Mouse (Mus musculus): ENCODE results near the gene Ptger1. TPM values are rescaled to one million over a fixed set of nuclear protein-coding genes. Genes with fewer than 3 reads are reported as not detected.
A peak's percentile ranks its signal among the peaks of the same experiment; 100 is the strongest.

Ptger1 gene
- polyA plus RNA-seq, 1 experiment from 2014 or later: 0.96 TPM

DNA sequence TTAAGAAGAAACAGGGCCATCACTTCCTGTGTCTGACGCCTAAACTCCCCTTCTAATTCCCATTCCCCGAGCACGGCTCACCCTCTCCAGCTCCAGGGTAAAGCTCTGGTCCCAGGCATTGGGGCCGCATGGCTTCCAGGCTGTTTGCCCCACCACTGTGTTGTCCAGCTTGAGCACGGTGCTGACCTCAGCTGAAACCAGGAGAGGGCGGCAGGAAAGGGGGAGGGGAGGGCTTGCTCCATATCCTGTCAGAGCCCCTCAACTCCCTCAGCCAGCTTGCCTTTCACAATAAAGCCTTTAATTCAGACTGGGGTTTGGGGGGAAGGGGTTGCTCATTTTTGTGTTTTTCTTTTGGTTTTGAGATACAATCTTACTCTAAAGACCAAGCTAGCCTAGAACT, 14.6 kb downstream of the Ptger1 start:
- WGBS: 36% methylated on average over 6 of the region's 6 CpGs

DNA sequence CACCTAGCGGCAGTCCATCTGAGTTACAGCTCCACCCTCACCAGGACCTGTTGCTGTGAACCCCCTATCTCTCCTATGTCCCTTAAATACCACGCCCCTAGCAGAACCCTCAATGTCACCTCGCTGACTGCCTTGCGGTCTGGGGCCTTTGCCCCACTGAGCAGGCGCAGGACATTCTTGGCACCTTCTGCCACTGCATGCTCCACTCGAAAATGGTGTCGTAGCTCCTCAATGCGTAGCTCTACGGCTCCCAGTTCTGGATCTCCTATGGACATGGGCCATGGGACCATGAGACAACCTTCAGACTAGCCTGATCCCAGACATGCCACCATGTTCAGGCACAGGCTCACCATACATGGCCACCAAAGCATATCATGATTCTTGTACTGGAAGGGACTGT, 18.0 kb downstream of the Ptger1 start:
- WGBS: 92% methylated on average over 9 of the region's 9 CpGs
- Histone ChIP-seq H3K9me3 (no peaks in the 10 kb centered on the region), H3K36me3 (replicated peaks) (peaks cover 69% of the 10 kb centered on the region), H3K4me1 (no peaks in the 10 kb centered on the region), H3K9ac (no peak overlapping the region), H3K4me2 (no peak overlapping the region), H3K27ac (no peak overlapping the region), H3K27me3 (no peaks in the 10 kb centered on the region), H3K4me3 (replicated peaks) (no peak overlapping the region)
- no peak for ATAC-seq (ENCODE audit: low FRiP score)

More for the DNA sequence above, 14.6 kb downstream of the Ptger1 start:
- no peaks in the 10 kb centered on the region for H3K4me1 ChIP-seq
- peak overlapping the region; percentile 31; the same call in 1 of the 2 replicates for H3K27ac ChIP-seq
- H3K4me3 ChIP-seq (replicated peaks): no peak overlapping the region
- ATAC-seq (ENCODE audit: low FRiP score): no peak
- no peaks in the 10 kb centered on the region for H3K9me3 ChIP-seq
- H3K36me3 ChIP-seq (replicated peaks): peaks cover 91% of the 10 kb centered on the region
- H3K27me3 ChIP-seq: no peaks in the 10 kb centered on the region
- no peak overlapping the region for H3K4me2 ChIP-seq
- no peak overlapping the region for H3K9ac ChIP-seq

DNA sequence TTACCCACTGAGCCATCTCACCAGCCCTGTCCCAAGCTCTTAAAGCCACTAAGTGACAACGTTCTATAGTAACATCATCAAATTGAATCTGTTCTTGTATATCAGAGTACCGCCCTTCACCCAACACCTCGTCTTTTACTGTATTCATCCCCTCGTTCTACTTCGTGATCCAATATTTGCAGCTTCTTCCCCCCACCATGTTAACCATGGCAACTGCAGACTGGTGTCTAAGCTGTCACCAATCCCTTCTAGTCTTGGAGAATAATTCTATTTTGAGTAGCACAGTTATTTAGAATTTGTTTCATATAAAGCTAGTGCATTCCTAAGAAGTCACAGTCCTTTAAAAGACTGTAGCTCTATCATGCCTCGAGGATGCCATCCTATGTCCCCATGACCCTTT, 22.8 kb downstream of the Ptger1 start:
- Histone ChIP-seq H3K4me1 (no peaks in the 10 kb centered on the region), H3K9me3 (no peaks in the 10 kb centered on the region), H3K36me3 (replicated peaks) (peaks cover 54% of the 10 kb centered on the region), H3K4me2 (no peak overlapping the region), H3K27me3 (no peaks in the 10 kb centered on the region), H3K9ac (no peak overlapping the region), H3K4me3 (replicated peaks) (no peak overlapping the region), H3K27ac (no peak overlapping the region)
- ATAC-seq (ENCODE audit: low FRiP score): no peak
- 92% methylated on average over 6 of the region's 6 CpGs for WGBS

DNA sequence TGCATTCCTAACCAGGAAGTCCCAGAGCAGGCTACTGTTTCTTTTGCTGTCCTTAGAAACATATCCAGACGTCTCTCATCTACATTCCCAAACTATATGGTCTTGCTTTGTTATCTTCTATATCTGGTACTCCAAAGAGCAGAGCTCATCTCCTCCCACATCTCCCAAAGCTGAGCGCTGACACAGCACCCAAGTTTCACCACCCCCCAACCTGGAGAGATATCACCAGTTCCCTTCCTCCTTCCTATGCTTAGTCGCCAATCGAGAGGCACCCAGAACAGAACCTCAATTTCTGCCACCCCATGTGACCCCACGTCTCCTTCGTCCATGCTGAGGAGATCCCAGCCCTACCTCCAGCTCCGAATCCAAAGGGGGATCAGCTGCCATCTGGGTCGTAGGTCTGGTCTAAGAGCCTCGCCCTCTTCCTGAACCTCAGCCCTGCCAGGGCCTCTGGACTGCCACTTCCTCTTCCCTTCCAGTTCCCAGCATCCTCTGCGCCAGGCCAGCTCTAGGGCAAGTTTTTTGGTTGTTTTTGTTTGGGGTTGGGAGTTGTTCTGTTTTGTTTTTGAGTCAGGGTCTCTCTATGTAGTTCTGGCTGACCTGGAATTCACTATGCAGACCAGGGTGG, 27.2 kb downstream of the Ptger1 start:
- ATAC-seq (ENCODE audit: low FRiP score): no peak
- Histone ChIP-seq H3K27ac (no peak overlapping the region), H3K27me3 (no peaks in the 10 kb centered on the region), H3K9me3 (no peaks in the 10 kb centered on the region), H3K4me3 (replicated peaks) (no peak overlapping the region), H3K9ac (no peak overlapping the region), H3K36me3 (replicated peaks) (peaks cover 27% of the 10 kb centered on the region), H3K4me2 (no peak overlapping the region), H3K4me1 (peaks cover 19% of the 10 kb centered on the region)
- WGBS: 87% methylated on average over 10 of the region's 10 CpGs

DNA sequence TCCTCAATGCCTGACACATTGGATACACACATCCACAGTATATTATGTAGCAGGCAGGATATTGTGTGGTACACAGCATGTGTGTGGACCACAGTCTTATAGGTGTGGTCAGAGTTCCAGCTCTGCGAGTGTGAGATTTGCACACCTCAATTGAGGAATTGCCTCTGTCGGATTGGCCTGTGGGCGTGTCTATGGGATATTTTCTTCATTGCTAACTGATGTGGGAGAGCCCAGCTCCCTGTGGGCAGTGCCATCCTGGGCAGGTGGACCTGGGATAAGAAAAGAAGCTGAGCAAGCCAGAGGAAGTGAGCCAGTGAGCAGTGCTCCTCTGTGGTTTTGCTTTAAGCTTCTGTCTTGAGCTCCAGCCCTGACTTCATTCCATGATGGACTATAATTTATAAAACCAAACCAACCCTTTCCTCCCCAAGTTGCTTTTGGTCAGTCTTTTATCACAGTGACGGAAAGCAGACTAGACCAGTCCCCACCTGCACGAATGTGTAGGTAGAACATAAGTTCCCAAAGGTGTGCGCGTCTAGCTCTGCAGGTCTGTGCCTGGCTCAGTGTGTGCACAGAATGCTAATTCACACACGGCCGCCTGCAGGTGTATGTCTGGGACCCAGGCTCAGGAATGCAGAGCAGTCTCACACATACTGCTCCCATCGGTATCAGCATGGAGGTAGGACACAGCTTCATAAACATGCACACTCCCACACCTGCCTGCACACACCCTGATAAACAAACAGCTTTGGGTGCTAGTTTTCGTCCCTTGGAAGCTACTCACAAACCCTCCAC, 28.1 kb downstream of the Ptger1 start:
- H3K4me1 ChIP-seq: peaks cover 23% of the 10 kb centered on the region
- no peak overlapping the region for H3K27ac ChIP-seq
- no peak overlapping the region for H3K4me2 ChIP-seq
- H3K4me3 ChIP-seq (replicated peaks): no peak overlapping the region
- H3K9ac ChIP-seq: no peak overlapping the region
- peaks cover 25% of the 10 kb centered on the region for H3K36me3 ChIP-seq (replicated peaks)
- no peak for ATAC-seq (ENCODE audit: low FRiP score)
- H3K27me3 ChIP-seq: no peaks in the 10 kb centered on the region
- WGBS: 88% methylated on average over 11 of the region's 11 CpGs
- H3K9me3 ChIP-seq: no peaks in the 10 kb centered on the region

DNA sequence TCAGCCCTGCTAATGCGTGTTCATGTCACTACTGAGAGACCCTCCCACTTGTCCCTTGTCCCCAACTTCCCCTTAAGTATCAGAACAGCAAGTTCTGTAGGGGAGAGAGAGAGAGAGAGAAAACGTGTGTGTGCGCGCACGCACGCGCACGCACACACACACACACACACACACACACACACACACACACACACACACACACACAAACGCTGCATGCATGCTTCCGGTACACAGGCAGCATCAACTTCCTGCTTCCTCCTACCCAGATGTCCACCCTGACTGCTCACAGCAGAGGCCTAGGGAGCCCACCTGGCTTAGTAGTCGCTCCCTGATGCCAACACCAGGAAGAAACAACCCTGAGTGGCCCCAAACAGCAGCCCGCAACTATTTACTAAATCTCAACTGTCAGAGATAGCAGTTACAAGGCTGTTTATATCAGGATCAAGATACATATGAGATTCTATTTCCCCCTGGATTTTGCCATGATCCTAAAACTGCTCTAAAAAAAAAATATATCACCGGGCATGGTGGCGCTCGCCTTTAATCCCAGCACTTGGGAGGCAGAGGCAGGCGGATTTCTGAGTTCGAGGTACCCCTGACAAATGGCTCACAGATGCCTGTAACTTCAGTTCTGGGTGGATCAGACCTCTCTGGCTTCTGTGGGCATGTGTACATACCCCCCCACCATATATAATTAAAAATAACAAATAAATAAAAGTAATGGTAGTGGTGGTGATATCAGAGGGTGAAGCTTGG, 29.1 kb downstream of the Ptger1 start:
- Histone ChIP-seq H3K4me1 (peaks cover 25% of the 10 kb centered on the region), H3K36me3 (replicated peaks) (peaks cover 21% of the 10 kb centered on the region), H3K27me3 (no peaks in the 10 kb centered on the region), H3K4me2 (no peak overlapping the region), H3K9me3 (no peaks in the 10 kb centered on the region), H3K9ac (no peak overlapping the region), H3K4me3 (replicated peaks) (no peak overlapping the region), H3K27ac (no peak overlapping the region)
- ATAC-seq (ENCODE audit: low FRiP score): no peak
- WGBS: 92% methylated on average over 8 of the region's 17 CpGs

DNA sequence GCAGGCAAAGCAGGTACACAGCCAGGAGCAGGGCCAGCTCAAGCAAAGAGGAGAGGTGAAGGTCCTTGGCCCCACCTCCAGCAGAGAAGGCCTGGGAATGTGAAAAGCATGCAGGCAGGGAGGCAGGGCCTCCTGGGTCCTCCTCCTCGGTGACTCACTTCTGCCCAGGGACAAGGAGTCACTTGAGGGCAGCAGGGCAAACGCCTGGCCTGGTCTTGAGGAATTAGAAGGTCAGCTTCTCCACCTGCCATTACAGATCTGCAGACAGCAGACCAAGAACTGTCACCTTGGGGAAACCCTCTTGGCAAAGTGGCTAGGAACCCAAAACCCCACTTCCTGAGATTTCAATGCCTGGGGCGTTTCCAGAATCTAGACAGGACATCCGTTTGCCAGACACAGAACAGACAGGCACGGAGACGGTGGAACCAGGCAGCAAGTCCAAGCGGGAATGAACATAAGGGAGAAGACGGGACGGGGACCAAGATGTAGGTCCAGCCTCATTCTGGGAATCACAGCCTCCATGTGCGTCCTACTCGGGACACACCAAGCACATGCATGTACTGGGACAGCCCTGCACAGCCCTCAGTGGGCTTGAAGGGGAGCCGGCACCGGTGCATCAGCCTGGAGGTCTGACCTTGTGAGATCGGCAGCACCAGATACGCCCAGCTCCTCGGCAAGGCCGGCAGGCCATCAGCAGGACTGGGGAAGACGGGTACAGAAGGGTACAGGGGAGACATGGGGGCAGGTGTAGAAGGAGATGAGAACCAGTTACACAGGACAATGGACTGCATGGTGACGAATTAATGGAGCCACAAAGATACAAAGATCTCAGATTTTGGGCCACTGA, 31.1 kb downstream of the Ptger1 start:
- peak overlapping the region; percentile 91 for H3K4me3 ChIP-seq (replicated peaks)
- WGBS: 61% methylated on average over 19 of the region's 19 CpGs
- no peaks in the 10 kb centered on the region for H3K27me3 ChIP-seq
- no peaks in the 10 kb centered on the region for H3K9me3 ChIP-seq
- H3K9ac ChIP-seq: peak overlapping the region; percentile 90
- peaks cover 25% of the 10 kb centered on the region for H3K4me1 ChIP-seq
- H3K27ac ChIP-seq: 0 out of 2 replicates have a peak overlapping the region, but pooled peaks have one; percentile 9
- H3K36me3 ChIP-seq (replicated peaks): peaks cover under 1% of the 10 kb centered on the region; the same call in 1 of the 2 replicates
- ATAC-seq (ENCODE audit: low FRiP score): no peak
- peak overlapping the region; percentile 95 for H3K4me2 ChIP-seq

DNA sequence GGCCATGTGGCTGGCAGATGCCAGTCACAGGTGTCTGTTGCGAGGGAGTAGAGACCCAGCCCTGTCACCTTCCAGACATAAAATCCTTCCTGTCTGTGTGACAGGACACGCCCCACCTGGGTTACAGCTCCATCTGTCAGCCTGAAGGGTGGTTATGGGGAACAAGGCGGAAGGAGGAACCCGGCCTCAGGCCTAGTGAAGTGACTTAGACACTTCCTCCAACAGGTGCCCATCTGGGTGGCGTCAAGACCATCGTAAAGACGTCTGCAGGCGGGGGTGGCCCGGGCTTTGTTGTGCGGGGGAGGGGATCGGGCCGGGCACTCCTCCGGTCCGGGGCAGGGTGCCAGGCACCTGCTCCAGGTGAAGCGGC, 31.8 kb downstream of the Ptger1 start:
- peak; percentile 37 for ATAC-seq (ENCODE audit: low FRiP score)
- peak overlapping the region; percentile 91 for H3K4me3 ChIP-seq (replicated peaks)
- H3K36me3 ChIP-seq (replicated peaks): no peaks in the 10 kb centered on the region
- no peaks in the 10 kb centered on the region for H3K9me3 ChIP-seq
- 5% methylated on average over 15 of the region's 15 CpGs for whole genome bisulfite sequencing
- peaks cover 25% of the 10 kb centered on the region for H3K4me1 ChIP-seq
- peak overlapping the region; percentile 71; the same call in 1 of the 2 replicates for H3K27ac ChIP-seq
- H3K27me3 ChIP-seq: no peaks in the 10 kb centered on the region
- peak overlapping the region; percentile 95 for H3K4me2 ChIP-seq
- peak overlapping the region; percentile 90 for H3K9ac ChIP-seq

DNA sequence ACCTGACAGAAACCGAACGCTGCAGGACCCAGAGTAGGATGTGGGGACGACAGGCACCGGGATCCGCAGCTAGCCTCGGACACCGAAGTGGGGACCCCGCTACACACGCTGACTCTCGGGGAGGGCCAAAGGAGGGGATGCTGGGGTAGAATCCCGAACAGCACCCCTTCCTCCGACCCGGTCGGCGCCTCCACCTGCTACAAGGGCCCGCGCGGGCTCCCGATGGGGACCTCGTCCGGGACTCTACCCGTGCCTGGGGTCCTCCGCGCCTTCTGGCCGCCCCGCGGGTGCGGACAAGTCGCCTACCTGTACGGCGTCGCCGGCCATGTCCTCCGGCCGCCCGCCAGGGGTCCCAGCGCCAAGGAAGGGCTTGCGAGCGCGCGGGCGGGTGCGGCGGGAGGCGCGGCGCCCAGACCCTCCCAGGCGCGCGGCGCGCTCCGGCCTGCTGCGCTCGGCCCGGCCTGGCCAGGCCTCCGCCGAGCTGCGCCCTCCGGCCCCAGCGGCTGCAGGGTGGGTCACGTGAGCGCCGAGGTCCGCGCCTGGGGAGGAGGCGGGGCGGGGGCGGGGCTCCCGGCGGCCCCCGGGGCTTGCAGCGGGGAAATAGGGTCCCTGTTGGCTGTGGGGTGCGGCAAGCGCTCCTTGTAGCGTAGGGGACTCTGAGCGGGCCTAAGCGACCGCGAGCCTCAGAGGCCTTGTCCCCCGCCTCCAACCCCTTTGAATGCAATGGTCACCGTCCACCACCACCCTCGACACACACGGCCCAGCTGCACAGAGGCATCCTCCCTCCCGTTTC, 32.4 kb downstream of the Ptger1 start, which contains the start of gene Pkn1:
Pkn1 (minus strand) TSS at position 519 of the 793 bp plus-strand sequence.
- Histone ChIP-seq H3K4me1 (peaks cover 25% of the 10 kb centered on the region), H3K9me3 (no peaks in the 10 kb centered on the region), H3K9ac (peak within 1 kb of the TSS; percentile 90), H3K36me3 (replicated peaks) (no peaks in the 10 kb centered on the region), H3K27me3 (no peaks in the 10 kb centered on the region), H3K27ac (peak within 1 kb of the TSS; percentile 71), H3K4me3 (replicated peaks) (peak within 1 kb of the TSS; percentile 91), H3K4me2 (peak within 1 kb of the TSS; percentile 95)
- under 1% methylated on average over 67 of the region's 85 CpGs for WGBS
- peak; percentile 94 for ATAC-seq (ENCODE audit: low FRiP score)

DNA sequence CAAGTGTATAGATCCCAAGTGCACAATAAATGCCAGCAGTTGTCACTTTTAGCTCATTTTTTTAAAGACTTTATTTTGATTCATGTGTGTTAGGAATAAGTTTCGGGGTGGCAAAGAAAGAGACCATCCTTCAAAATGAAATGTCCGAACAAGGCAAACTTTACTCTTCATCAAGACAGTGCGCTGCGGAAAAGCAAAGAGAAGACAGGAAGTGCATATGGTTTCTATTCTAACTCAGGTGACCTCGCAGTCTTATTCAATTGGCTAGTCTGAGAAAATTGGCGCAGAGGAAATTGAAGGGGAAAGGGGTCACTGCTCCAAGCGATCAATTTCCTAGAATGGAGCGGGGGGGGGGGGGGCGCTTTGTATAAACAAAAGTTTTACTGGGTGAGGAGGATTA, 33.1 kb downstream of the Ptger1 start:
- Histone ChIP-seq H3K4me3 (replicated peaks) (peak overlapping the region; percentile 91), H3K36me3 (replicated peaks) (no peaks in the 10 kb centered on the region), H3K9ac (peak overlapping the region; percentile 90; the same call in 1 of the 2 replicates), H3K9me3 (no peaks in the 10 kb centered on the region), H3K27me3 (0 out of 2 replicates have a peak, but pooled peaks cover 2% of the 10 kb centered on the region), H3K27ac (peak overlapping the region; percentile 71; the same call in 1 of the 2 replicates), H3K4me2 (peak overlapping the region; percentile 95), H3K4me1 (peaks cover 25% of the 10 kb centered on the region)
- ATAC-seq (ENCODE audit: low FRiP score): no peak
- WGBS: 53% methylated on average over 9 of the region's 9 CpGs

Data from forebrain, embryonic 12.5 days (tissue).